Mouse (Mus musculus) intestine, embryonic 14.5 days (tissue): Measurements from ENCODE around the gene Sox2. TPM values are rescaled to one million over a fixed set of nuclear protein-coding genes. Genes with fewer than 3 reads are reported as not detected.

Experiments
- ATAC-seq: fragments of 200-750 bp; cut with Nextera tagmentation; replicated peaks from 2 replicates; pipeline ENCODE4 v1.8.0; 2017; ENCODE audit warnings: low read depth, moderate number of reproducible peaks, moderate TSS enrichment, moderate library complexity; ENCODE audit not compliant: low FRiP score, low TSS enrichment
- DNase-seq: peaks from one replicate; pipeline ENCODE4 v3.0.0-alpha.2; 2018; ENCODE audit warnings: low spot score
- H3K27ac ChIP-seq: fragments of 300-500 bp; sonication (generic); 2 replicates; pipeline ENCODE4 v1.5.1; 2014; ENCODE audit warnings: low read depth, mild to moderate bottlenecking, control low read depth
- H3K27me3 ChIP-seq: fragments of 300-500 bp; sonication (generic); replicated peaks from 2 replicates; pipeline ENCODE4 v1.6.1; 2014; ENCODE audit warnings: low read length, control low read depth; ENCODE audit not compliant: control insufficient read depth, insufficient read depth
- H3K36me3 ChIP-seq: fragments of 300-500 bp; sonication (generic); 2 replicates; pipeline ENCODE4 v1.6.1; 2014; ENCODE audit warnings: low read length, control low read depth; ENCODE audit not compliant: control insufficient read depth, insufficient read depth
- H3K4me1 ChIP-seq: fragments of 300-500 bp; sonication (generic); replicated peaks from 2 replicates; pipeline ENCODE4 v1.6.1; 2014; ENCODE audit warnings: low read length, control low read depth, mixed read lengths; ENCODE audit not compliant: control insufficient read depth, insufficient read depth
- H3K4me2 ChIP-seq: fragments of 300-500 bp; sonication (generic); 2 replicates; pipeline ENCODE4 v1.6.1; 2014; ENCODE audit warnings: low read length
- H3K4me3 ChIP-seq: fragments of 300-500 bp; sonication (generic); 2 replicates; pipeline ENCODE4 v1.5.1; 2014; ENCODE audit warnings: low read depth, low read length, control low read depth, mixed read lengths
- H3K9ac ChIP-seq: fragments of 300-500 bp; sonication (generic); 2 replicates; pipeline ENCODE4 v1.6.1; 2014; ENCODE audit warnings: mild to moderate bottlenecking, low read length
- H3K9me3 ChIP-seq: fragments of 300-500 bp; sonication (generic); 2 replicates; pipeline ENCODE4 v1.6.1; 2016; ENCODE audit warnings: low read length, control low read depth; ENCODE audit not compliant: control insufficient read depth
- WGBS: fragments of 180-500 bp; shearing (Covaris S2); extraction: QIAGEN DNeasy Blood & Tissue Kit; methylation state at CpG from one replicate; pipeline ENCODE4 v1.1.7; 2014; 5-methylcytosine and 5-hydroxymethylcytosine counted together
- polyA plus RNA-seq: library from polyadenylated mRNA; unstranded; fragments of >200 nt; fragmentation: Nextera tagmentation; extraction: Ambion mirVana; gene quantifications from 2 replicates; pipeline ENCODE4 v1.2.1, GENCODE M21; 2014

Gene Sox2
- polyA plus RNA-seq, 1 experiment from 2014 or later = 0.61 TPM

DNA sequence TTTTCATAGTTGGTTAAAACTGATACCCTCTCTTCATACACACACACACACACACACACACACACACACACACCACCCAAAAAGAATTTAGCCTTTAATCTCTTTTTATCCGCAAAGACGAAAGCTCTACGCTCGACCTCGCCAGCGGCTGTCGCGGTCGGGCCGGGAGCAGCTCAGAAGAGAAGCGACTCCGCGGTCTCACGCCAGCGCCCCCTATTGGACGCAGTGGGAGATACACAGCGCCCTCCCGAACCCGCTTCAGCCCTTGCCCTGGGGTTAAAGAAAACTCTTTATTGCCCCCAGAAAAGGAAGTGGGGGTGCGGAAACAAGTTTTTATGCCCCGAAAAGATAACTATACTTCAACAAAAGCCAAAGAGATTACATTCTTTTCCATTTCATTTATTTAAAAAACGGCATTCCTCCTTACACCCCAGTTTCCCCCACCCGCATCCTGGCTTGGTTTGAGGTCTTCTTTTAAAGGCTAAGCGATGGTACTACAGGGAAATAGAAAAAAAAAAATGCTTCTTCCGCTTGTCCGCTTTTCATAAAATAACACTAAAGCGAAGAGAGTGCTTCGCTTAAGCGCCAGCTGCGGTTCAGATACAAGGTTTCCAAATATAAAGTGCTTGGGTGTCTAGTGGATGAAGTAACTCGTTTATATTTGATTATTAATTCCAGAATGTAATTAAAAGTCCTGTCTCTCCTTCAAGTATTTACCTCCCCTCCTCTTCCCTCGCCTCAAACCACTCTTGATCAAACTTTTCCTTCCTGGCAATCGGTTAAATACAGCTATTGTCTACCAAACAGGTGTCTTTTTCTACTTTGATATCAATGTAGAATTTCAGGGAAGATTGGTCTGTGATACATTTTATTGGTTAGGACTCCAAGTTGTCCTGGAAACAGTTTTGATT is 9.3 kb upstream of the Sox2 start:
- Histone ChIP-seq H3K9ac (no peak overlapping the region), H3K27ac (no peak overlapping the region), H3K36me3 (no peaks in the 10 kb centered on the region), H3K27me3 (peaks cover 93% of the 10 kb centered on the region), H3K4me2 (no peak overlapping the region), H3K4me1 (no peaks in the 10 kb centered on the region), H3K4me3 (no peak overlapping the region), H3K9me3 (no peaks in the 10 kb centered on the region)
- DNase-seq (no peak), ATAC-seq (no peak)
- WGBS = 5% methylated on average over 33 of the region's 33 CpGs

DNA sequence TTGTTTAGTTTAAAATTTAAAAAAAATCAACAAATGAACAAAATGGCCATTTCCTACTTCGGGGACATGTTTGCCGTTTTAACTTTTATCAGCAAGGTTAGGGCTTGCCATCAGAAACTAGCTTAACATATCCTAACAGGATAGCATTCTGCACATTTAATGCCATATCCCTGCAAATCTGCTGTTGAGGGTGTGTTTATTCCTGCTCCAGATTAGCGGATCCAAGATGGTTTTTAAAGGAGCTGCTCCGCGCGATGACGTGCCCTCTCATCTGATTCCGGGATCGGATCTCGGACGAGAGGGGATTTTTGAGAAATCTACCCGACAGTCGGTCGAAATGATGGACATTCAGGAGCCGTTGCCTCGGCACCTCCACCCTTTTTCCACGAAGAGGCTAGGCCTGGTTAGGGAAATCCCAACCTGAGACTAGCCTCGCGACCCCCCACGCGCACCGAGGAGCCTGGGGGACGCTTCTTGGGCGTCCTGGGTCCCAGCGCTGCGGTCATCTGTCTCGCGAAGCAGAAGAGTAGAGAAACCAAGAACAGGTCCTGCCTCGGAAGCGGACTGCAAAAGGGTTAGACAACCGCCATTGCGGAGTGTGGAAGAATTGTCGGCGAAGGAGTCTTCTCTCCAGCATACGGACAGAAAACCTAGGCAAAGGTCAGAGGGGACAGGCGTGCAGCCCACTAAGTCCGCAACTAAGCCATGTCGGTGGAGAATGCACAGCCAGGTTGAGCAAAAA is 8.3 kb upstream of the Sox2 start:
- Histone ChIP-seq H3K27me3 (peaks cover 100% of the 10 kb centered on the region), H3K9me3 (no peaks in the 10 kb centered on the region), H3K27ac (no peak overlapping the region), H3K9ac (no peak overlapping the region), H3K4me3 (0 out of 2 replicates have a peak overlapping the region, but pooled peaks have one; percentile 6), H3K36me3 (no peaks in the 10 kb centered on the region), H3K4me2 (peak overlapping the region; percentile 20; the same call in 1 of the 2 replicates), H3K4me1 (no peaks in the 10 kb centered on the region)
- no peak for ATAC-seq
- DNase-seq = no peak
- 3% methylated on average over 38 of the region's 38 CpGs for WGBS

DNA sequence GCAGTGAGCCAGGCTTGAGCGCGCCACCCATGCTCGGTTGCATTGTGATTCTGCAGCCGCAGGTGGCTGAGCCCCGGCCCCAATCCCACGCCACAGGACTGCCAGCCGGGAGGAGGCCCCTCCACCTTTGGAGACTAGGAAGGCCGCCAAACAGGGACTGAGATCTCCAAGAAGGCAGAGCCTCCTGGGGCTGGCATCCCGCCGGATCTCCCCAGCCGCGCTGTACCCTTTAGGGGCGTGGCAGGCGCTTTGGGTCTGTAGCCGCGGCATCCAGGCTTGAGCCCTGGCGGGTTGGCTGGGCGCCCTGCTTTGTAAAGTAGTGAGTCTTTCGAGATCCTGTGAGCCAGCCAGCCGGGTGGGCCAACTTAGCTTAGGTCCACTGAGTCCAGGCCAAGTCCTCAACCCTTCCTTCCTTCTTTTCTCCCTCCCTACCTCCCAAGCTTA is 7.7 kb upstream of the Sox2 start:
- Histone ChIP-seq H3K4me1 (no peaks in the 10 kb centered on the region), H3K27me3 (peaks cover 100% of the 10 kb centered on the region), H3K9me3 (no peaks in the 10 kb centered on the region), H3K4me2 (peak overlapping the region; percentile 20; the same call in 1 of the 2 replicates), H3K9ac (no peak overlapping the region), H3K4me3 (0 out of 2 replicates have a peak overlapping the region, but pooled peaks have one; percentile 6), H3K27ac (no peak overlapping the region), H3K36me3 (no peaks in the 10 kb centered on the region)
- DNase-seq (no peak), ATAC-seq (no peak)
- under 1% methylated on average over 20 of the region's 20 CpGs for WGBS

DNA sequence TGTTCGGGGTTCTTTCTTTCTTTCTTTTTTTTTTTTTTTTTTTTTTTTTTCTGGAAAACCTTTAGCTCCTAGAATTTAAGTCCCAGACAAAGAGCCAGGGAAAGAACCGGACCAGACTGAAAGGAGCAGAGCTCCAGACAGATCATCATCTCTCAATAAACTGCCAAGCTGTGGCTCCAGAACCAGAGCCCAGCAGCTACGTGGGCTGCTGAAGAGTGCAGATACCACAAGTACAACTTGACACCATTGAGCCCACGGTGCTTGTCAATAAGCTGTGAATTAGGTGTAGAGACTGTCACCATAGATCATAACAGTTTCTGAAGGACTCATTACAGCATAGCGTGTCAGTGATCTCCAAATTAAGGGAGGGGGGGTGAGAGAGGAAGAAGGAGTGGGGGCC is 7.1 kb upstream of the Sox2 start:
- no peak for DNase-seq
- Histone ChIP-seq H3K36me3 (no peaks in the 10 kb centered on the region), H3K27ac (no peak overlapping the region), H3K9me3 (no peaks in the 10 kb centered on the region), H3K4me3 (no peak overlapping the region), H3K4me1 (no peaks in the 10 kb centered on the region), H3K4me2 (no peak overlapping the region), H3K9ac (no peak overlapping the region), H3K27me3 (peaks cover 100% of the 10 kb centered on the region)
- WGBS = 13% methylated on average over 5 of the region's 5 CpGs
- ATAC-seq = no peak

DNA sequence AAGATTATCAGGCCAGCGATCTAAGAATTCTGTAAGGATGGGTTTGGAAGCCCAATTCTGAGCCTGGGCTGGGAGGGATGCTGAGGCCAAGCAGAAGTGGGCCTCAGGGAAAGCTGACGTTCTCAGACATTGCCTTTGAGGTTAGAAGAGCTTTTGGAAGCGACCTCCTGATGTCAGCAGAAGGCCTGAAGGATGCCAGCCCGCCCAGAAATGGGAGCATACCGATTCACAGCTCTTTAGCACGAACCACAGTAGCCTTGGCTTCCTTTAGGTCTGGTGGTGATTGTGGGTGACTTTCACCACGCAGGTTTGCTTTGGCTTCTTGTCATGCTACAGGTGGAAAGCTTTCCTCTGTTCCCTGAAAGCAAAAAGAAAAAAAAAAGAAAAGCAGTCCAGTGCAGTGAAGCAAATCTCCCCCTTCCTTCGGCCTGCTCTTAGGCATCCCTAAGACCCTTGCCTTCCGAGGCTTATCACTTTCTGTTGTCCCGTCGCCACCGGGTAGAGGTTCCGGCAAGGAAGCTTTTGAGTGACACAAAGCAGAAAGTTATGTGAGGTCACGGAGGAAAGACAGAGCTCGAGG is 6.6 kb upstream of the Sox2 start:
- WGBS = 6% methylated on average over 15 of the region's 15 CpGs
- no peak overlapping the region for H3K4me3 ChIP-seq
- no peak for ATAC-seq
- no peak for DNase-seq
- H3K36me3 ChIP-seq = no peaks in the 10 kb centered on the region
- no peak overlapping the region for H3K9ac ChIP-seq
- H3K9me3 ChIP-seq = no peaks in the 10 kb centered on the region
- no peak overlapping the region for H3K27ac ChIP-seq
- H3K4me2 ChIP-seq = no peak overlapping the region
- H3K27me3 ChIP-seq = peaks cover 100% of the 10 kb centered on the region
- no peaks in the 10 kb centered on the region for H3K4me1 ChIP-seq

DNA sequence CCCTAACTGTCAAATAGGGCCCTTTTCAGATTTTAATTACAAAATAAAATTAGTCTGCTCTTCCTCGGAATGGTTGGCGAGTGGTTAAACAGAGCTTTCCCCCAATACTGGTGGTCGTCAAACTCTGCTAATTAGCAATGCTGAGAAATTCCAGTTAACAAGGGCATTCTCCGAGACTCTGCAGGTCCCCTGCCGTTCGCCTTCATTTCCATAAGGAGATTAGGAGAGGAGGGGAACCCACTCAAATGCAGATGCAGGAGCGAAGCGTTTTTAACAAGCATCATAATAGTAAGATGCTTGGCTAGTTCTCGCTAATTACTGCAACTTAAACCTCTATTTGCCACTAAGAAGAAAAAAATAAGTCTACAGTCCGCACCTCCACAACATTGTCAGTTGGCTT is 4.0 kb upstream of the Sox2 start:
- ATAC-seq (no peak), DNase-seq (no peak)
- Histone ChIP-seq H3K27ac (no peak overlapping the region), H3K4me3 (no peak overlapping the region), H3K36me3 (no peaks in the 10 kb centered on the region), H3K9ac (no peak overlapping the region), H3K27me3 (peaks cover 100% of the 10 kb centered on the region), H3K4me1 (0 out of 2 replicates have a peak, but pooled peaks cover 7% of the 10 kb centered on the region), H3K4me2 (no peak overlapping the region), H3K9me3 (no peaks in the 10 kb centered on the region)
- WGBS = 2% methylated on average over 10 of the region's 10 CpGs

DNA sequence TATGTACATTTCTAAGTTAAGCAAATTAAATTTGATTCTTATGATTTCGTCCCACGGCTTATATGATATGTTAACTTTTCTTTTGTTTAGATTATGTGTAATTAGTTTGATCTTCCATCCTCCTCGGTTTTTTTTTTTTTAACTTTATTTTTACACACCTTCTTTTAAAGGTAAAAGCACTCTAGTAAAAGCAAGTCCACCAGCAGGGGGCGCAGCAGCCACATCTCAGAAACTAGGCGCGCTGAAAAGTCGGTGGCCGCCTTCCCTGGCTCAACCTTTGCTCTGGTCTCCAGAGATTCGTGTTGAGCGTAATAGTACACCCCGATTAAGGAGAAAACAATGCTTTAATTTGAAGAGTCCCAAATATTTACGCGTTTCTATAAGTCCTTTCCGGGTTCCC is 2.5 kb upstream of the Sox2 start:
- Histone ChIP-seq H3K4me2 (no peak overlapping the region), H3K36me3 (no peaks in the 10 kb centered on the region), H3K27me3 (peaks cover 98% of the 10 kb centered on the region), H3K9me3 (no peaks in the 10 kb centered on the region), H3K4me1 (0 out of 2 replicates have a peak, but pooled peaks cover 7% of the 10 kb centered on the region), H3K27ac (no peak overlapping the region), H3K4me3 (no peak overlapping the region), H3K9ac (no peak overlapping the region)
- under 1% methylated on average over 14 of the region's 14 CpGs for WGBS
- peak; percentile 94 for DNase-seq
- no peak for ATAC-seq

DNA sequence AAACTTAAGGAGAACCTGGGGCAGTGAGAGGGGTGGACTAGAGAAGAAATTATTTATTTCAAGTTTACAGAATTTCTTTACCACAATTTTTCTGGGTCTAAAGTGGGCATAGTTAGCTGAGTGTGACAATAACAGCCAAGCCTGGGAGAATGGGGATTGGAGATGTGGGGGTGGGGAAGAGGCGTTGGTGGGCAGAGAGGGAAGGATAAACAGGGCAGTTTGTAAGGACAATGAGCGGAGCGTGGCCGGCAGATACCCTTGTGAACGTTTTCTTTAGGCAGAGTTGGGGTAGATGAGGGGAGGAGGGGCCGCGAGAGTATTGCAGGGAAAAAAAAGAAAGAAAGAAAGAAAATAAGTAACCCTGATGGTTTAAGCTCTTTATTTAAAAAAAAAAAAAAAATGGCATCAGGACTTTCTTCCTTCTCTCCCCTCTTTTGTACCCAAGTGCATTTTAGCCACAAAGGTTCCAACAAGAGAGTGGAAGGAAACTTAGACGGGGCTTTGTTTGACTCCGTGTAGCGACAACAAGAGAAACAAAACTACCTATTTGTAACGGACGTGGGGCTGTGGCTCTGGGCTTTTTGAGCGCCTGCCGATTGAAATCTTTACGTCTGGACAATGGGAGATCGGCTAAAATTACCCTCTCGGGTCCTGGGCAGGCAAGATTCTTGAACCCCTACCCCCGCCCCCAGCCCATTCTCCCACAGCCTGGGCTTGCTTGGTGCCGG is 1.9 kb upstream of the Sox2 start:
- Histone ChIP-seq H3K9me3 (no peaks in the 10 kb centered on the region), H3K4me3 (no peak overlapping the region), H3K9ac (no peak overlapping the region), H3K36me3 (no peaks in the 10 kb centered on the region), H3K4me1 (0 out of 2 replicates have a peak, but pooled peaks cover 7% of the 10 kb centered on the region), H3K27ac (no peak overlapping the region), H3K4me2 (peak overlapping the region; percentile 30; the same call in 1 of the 2 replicates), H3K27me3 (peaks cover 98% of the 10 kb centered on the region)
- ATAC-seq (no peak), DNase-seq (no peak)
- WGBS = 3% methylated on average over 19 of the region's 19 CpGs
